Mouse (Mus musculus): ENCODE measurements around the gene Lgals4. TPM values are rescaled to one million over a fixed set of nuclear protein-coding genes. Genes with fewer than 3 reads are reported as not detected.

Lgals4 gene
- 3.9 and 4.1 TPM in 2 replicates for total RNA-seq (2017)

DNA sequence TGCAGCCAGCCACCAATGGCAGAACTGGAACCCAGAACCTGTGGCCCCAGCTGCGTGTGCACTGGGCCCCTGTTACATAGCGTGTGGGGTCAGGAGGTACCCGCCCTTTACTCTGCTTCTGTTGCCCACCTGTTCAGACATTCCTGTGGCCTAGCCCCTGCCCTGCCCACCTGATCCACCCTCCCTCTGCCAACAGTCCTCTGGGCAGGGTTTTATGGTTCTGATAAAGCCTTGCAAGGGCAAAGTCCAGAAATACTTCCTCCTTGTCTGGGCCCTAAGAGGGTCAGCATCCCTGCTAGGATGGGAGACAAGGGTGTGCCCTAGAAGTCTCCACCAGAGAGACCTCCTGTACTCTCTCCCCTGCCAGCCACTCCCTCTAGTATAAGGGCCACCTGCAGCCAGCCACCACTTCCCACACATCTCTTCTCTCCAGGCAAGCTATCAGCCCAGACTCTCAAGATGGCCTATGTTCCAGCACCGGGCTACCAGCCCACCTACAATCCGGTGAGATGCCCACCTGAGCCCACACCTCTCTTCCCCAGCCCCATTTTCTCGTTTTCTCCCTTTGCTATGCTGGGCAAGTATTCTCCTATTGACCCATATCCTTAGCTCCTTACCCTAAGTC is at the start of gene Lgals4:
Gene Lgals4 (plus strand): TSS at position 132 of the 625 bp plus-strand sequence.
- no peak for ATAC-seq (replicated peaks; ENCODE audit: low read depth, poor library complexity, severe bottlenecking)

DNA sequence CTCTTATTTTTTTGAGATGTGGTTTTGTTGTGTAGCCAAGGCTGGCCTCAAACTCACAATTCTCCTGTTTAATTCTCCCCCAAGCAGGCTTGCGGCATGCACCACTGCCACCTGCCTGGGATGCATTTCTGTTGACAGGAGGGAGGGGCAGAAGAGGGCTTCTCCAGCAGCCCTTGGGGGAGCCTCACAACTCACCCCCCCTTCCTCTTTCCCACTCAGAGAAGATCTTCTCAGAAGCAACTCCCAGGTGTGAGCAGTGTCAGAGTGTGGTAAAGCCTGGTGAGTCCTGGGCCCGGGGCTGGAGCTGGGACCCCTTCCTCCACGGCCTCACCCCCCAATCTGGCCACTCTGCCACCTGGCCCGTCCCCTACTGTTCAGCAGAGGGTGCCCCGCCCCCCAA is 48.5 kb upstream of the Lgals4 start:
- no peak for ATAC-seq (replicated peaks; ENCODE audit: low read depth, poor library complexity, severe bottlenecking)

DNA sequence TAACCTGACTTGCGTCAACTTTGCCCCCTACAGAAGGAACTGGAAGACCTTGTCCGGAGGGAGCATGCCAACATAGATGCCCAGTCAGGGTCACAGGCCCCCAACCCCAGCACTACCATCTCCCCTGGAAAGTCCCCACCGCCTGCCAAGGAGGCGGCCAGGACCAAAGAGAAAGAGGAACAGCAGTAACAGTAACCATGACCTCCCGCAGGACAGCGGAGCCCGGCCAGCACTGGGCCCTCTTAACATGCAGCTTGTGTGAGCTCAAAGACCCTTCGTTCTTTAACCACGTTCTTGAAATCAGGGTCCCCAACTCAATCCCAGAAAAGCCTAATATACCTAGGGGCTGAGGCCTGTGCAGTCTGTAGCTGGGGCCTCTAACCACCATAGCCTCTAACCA is 45.8 kb upstream of the Lgals4 start:
- no peak for ATAC-seq (replicated peaks; ENCODE audit: low read depth, poor library complexity, severe bottlenecking)

DNA sequence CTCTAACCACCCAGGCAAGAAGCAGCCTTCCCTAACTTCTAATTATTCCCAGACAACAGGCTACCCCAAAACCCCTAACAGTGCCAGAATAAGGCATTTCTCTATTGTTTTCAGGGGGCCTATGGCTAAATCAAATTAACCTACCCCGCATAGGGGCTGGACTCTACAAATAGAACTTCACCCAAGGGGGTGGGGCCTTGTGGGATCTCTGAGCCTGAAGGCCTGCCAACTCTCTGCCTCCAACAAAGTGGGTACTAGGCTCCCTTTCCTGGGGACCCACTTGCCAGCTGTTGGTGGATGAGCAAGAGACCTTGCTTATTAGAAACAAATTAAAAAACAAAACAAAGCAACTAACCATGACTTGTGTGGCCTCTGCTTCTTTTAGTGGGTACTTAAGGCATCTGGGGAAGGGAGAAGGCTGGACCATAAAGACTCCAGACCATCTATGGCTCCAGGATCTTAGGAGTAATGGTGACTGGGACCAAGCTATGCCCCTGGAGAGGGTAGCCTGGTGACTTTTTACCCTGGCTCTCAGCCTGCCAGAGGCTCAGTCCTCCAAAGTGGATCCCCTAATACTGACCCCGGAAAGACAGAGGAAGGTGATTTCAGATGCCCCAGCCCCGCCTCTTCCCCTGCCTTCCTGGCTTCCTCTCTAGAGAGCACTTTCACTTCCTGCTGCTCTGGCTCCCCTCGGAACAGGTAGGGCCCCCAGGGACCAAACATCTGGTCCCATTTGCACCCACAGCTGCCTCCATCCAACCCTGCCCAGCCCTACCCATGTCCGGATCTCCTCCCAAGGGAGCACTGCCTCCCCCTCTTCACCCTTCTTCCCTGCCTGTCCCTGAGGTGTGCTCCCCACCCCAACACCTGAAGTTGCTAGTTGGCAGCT is 45.1 kb upstream of the Lgals4 start, which contains the start of gene Rinl:
Gene Rinl (plus strand): TSS at position 663 of the 889 bp plus-strand sequence.
- peak; percentile 33 for ATAC-seq (replicated peaks; ENCODE audit: low read depth, poor library complexity, severe bottlenecking)

DNA sequence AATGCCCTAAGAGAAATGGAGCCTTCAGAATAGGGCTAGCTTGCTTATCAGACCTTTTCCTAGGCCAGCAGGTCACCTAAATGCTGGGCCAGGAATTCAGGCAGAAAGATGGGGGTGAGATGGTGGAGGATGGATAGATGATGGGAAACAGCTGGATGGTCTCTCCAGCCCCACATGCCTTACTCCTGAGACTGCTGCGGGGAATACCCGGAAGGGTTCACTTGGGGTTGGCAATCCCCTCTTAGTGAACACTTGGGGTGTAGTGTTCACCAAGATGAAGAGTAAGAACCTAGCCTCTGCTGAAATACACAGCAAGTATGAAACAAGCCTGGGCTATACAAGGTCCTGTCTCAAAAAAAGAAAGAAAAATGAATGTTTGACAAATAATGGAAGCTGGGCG is 44.4 kb upstream of the Lgals4 start:
- ATAC-seq (replicated peaks; ENCODE audit: low read depth, poor library complexity, severe bottlenecking), result no peak

DNA sequence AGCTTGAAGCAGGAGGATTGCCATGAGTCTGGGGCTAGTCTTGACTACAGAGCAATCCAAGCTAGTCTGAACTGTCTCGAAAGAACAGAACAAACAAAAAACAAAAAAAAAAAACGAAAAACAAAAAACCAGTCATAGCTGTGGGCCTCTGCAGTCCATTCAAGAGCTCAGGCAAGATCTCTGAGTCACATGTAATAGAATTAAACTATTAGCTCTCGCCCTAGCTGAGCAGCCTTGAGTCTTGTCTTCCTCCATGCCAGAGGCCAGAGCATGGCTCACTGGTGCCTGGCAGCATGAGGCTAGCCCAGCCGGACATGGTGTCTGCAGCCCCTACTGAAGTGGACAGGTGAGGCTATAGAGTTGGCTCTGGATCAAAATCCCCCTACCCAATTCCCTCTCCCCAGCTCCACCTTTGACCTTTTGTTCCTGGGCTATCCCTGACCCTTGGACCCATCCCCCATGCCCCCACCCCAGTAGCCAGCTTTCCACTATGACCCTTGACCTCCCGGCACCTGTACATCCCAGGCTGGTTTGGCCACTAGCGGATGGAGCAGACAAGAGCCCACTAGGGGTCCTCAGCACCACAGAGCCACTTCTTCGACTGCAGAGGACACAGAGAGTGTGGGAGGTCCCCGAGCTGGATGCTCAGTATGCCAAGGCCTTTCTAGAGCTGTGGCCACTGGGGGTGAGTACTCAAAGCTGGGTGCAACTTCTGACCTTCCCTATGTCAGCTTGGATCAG is 43.4 kb upstream of the Lgals4 start:
- no peak for ATAC-seq (replicated peaks; ENCODE audit: low read depth, poor library complexity, severe bottlenecking)

DNA sequence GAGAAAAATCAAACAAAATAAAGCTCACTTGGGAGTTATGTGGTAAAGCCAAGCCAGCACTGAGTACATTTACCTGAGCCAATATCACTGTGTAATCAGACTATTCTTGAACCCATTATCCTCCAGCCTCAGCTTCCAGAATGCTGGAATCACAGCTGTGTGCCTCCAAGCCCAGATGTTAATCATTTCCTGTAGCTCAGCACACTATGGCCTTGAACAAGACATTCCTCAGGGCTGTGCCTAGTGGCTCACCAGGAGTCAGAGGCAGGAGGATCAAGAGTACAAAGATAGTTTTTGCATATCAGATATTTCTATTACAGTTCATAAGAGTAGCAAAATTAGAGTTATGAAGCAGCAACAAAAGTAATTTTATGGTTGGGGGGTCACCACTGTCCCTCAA is 41.9 kb upstream of the Lgals4 start:
- ATAC-seq (replicated peaks; ENCODE audit: low read depth, poor library complexity, severe bottlenecking), result no peak

DNA sequence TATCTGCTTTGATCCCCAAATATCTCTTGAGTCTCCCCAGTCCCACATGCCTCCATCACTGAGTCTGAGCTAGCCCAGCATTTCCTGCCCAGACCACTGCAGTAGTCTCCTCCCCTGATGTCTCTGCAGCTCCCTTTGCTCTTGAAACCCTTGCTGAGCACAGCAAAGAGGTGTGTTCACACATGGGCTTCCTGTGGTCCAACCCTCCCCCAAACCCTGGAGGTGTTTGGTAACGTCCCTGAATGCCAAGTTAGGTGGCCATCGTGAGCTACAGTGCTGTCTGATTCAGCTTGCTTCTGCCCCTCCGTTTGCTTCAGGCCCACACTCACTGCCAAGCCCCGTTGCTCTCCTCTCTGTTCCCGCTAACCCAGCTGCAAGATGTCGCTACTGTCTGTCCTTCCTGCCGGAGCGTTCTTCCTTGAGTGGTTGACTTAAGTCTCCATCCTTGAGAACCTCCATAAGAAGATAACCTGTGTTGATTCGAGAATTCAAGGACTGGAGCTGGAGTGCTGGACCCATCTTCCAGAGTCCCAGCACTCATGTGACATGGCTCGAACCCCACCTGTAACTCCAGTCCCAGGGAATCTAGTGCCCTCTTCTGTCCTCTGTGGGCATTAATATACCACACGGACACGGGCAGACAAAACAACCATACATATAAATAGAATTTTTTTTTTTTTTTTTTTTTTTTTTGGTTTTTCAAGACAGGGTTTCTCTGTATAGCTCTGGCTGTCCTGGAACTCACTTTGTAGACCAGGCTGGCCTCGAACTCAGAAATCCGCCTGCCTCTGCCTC is 41.1 kb upstream of the Lgals4 start:
- ATAC-seq (replicated peaks; ENCODE audit: low read depth, poor library complexity, severe bottlenecking), result no peak

DNA sequence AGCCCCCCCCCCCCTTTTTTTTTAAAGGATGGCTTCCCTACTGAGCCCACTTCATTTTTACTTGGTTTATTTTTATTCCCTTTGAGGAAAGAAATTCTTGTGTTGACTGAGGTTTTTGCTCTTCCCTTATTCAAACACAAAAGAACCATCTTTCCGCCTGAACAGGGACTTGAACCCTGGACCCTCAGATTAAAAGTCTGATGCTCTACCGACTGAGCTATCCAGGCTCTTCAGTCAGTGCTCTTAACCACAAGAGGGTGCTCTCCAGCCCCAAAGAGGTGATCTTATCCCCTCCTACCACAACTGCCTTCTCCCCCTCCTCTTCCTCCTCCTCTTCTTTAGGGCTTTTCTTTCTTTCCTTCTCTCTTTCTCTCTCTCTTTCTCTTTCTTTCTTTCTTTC is 39.8 kb upstream of the Lgals4 start:
- ATAC-seq (replicated peaks; ENCODE audit: low read depth, poor library complexity, severe bottlenecking), result no peak

DNA sequence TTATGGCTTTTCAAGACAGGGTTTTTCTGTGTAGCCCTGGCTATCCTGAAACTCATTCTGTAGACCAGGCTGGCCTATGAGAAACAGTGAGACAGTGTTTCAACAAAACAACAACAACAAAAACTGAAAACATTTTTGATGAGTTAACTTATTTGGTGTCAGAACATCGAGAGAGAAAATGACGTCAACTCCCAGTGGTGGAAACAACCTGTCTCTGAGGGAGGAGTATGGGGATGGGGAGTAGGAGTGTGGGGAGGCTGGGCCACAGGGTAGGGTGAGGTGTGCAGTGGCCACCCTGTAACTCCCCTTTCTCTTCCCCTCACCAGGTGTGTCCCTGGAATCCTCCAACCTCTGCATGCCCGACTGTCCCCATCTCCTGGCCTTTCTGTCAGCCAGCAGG is 39.2 kb upstream of the Lgals4 start:
- ATAC-seq (replicated peaks; ENCODE audit: low read depth, poor library complexity, severe bottlenecking), result no peak

DNA sequence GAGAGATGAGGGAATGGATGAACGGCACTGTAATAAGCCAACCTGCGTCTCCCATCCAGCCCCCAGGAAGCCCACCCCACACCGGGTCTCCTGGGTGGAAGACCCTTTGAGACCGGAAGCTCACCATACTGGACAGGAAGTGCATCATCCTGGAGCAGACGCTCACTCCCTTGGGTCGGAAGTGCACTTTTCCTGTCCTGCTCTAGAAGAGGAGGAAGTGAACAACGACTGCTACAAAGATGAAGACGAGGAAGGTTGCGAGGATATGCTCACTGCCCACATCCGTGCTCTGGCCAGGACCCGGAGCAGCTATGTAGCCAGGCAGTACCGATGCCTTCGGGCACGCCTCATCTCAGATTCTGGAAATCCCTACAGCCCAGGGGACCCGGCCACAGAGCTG is 37.8 kb upstream of the Lgals4 start:
- ATAC-seq (replicated peaks; ENCODE audit: low read depth, poor library complexity, severe bottlenecking), result peak; percentile 55

DNA sequence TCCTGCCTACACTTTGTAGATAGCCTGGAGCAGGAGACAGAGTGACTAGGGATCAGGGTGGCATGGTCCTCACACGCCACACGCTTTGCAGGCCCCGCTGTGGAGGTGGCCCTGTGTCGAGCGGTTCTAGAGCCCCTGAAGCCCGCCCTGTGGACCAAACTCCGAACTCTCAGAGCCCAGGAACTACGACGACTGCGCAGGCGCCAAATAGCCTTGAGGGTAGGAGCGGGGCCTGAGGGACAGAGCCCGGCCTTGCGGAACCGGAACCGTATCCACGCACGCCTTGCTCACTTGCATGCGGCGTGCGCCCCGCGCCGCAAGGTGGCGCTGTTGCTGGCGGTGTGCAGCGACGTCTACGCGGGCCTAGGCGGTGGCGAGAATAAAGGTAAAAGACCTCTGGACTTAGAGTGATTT is 37.1 kb upstream of the Lgals4 start:
- peak; percentile 82 for ATAC-seq (replicated peaks; ENCODE audit: low read depth, poor library complexity, severe bottlenecking)

DNA sequence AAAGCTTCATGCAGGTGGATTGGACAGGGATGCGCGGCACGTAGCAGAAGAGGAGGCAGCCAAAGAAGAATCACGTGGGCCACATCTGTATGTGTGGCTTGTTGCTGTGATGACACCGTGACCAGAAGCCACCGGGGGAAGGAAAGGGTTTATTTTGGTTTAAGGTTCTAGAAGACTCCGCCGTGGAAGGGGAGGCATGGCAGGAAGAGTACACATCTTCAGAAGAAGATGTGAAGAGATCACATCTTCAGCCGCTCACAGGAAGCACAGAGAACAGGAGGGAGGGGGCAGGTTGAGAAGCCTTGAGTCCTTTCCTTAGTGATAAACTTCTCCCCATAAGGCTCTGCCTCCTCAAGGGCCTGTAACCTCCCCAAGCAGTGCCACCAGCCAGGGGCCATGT is 33.7 kb upstream of the Lgals4 start:
- ATAC-seq (replicated peaks; ENCODE audit: low read depth, poor library complexity, severe bottlenecking), result no peak

DNA sequence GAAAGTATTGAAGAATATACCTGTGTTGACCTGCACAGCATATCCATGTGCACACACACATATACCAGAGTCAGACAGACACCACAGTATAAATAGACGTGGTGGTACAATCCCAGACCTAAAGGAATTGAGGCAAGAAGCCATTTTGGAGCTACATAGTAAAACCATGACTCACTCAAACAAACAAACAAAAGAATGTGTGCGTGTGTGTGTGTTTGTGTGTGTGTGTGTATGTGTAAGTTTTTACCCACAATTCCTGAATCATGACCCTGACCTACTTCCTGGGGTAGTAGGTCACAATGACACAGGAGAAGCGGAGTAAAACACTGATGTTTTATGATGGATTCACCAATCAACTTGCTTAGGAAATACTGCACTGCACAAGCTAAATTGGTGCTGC is 32.2 kb upstream of the Lgals4 start:
- ATAC-seq (replicated peaks; ENCODE audit: low read depth, poor library complexity, severe bottlenecking), result no peak

DNA sequence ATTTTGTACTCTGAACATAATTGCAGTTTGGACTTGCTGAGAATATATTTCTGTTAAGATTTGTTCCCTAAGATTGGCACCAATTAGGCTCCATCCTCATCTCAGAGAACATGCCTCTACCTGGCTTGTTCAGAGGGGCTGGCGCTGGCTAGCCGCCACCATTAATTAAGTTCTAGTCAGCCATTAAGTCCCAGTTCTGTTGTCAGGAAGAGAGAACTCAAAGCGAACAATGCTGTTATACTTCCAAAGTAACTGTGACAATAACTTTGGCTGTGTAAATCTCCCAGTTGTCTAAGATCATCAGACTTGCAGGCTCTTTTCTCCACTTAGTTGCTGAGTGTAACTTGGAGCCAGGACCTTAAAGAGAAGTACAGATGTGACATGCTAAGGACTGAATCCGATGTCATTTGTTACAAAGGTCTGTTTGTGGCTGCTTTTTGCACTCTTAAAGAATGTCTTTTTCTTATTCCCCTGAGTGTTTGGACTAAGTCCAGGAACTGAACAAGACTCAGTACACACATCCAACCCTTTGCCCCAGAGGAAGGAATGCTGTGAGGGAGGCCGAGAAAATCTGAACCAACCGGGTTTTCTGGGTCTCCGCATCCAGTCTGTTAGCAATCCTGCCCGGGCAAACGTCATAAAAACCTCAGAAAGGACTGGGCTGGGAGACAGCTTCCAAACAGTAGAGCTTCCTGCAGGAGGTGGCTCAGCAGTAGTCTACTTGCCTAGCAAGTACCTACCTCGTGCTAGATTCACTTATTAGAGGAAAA is 31.6 kb upstream of the Lgals4 start:
- 0 out of 2 replicates have a peak, but pooled peaks have one; percentile 10 for ATAC-seq (replicated peaks; ENCODE audit: low read depth, poor library complexity, severe bottlenecking)

DNA sequence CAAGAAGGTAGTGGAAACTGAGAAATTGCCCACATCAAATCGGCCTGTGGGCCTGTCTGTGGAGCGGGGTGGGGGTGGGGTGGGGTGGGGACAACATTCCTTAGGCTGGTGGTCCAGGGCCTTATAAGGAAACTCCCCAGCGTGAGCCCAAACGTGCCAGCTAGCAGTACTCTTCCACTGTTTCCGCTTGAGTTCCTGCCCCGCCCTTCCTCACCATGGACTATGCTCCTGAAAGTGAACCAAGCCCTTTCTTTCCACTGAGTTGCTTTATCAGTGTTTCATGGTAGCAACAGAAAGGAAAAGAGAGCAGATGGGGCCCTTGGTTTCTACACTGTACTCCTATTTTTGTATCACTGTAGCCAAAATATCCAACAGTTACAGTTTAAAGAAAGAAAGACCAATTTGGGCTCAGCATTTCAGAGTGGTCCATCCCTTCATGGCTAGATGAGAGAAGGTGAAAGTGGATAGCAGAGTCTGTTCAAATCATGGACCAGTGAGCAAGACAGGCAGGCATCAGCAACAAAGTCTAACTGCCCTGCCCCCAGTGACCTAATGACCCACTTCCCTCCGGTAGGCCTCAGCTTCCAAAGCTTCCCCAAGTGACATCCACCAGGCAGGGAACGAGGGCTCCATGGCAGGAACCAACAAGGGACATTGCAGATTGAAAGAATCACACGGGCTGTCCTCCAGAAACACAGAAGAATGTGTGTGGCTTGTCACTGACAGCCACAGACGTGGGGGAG is 30.6 kb upstream of the Lgals4 start:
- peak; percentile 61 for ATAC-seq (replicated peaks; ENCODE audit: low read depth, poor library complexity, severe bottlenecking)

DNA sequence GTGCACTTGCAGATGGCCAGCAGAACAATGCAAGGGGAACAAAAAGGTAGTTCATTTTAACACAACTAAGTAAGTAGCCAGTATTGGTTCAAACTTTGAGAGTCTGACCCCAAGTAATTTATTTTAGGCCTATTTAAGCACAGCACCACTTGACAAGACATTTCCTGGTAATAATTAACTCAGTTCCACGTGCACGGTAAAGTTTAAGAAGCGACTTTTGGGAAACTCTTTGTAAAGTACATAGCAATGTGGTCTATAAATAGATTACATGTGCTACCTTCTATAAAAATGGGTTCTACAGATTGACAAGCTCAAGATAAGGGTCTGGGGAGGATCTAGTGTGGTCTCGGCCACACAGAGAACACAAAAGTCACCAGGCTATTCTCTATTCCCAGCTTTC is 29.9 kb upstream of the Lgals4 start:
- ATAC-seq (replicated peaks; ENCODE audit: low read depth, poor library complexity, severe bottlenecking), result no peak

DNA sequence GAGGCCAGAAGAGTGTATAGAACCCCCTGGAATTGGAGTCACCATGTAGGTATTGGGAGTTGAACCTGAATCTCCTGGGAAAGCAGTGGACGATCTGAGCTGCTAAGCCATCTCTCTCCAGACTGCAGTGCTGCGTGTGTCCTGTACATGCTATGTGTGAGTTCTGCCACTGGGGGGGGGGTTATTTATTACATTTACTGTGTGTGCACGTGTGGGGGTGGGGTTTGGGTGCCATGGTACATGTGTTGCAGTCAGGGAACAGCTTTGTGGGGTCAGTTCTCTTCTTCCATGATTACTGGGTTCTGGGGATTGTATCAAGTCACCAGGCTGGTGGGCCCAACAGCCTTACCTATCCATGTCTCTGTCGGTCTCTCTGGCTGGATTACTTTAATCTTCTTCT is 26.8 kb upstream of the Lgals4 start:
- no peak for ATAC-seq (replicated peaks; ENCODE audit: low read depth, poor library complexity, severe bottlenecking)

All from common myeloid progenitor, adult 5-6 weeks (primary cell).